Mouse (Mus musculus): ENCODE measurements around the gene 0610010K14Rik. TPM values are rescaled to one million over a fixed set of nuclear protein-coding genes. Genes with fewer than 3 reads are reported as not detected.

0610010K14Rik gene
- polyA plus RNA-seq, 1 experiment, result 60.0 TPM

DNA sequence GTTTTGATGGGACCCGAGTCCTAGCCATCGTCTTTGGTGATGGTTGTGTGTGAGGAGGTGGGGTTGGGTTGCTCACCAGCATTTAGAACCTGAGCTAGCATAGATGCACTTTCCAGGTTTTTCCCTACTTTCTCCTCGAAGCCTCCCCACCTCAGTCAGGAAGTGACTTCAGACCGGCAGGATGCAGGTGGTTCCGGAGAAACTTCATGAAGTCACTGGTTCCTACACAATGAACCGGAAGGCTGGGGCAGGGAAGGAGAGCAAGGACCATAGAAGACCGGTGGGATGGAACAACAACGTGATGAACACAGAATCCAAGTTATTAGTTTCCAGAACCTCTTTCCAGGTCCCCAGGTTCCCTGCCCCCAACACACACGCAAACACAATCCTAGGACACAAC, 14.0 kb downstream of the 0610010K14Rik start:
- H3K36me3 ChIP-seq (ENCODE audit: control insufficient read depth, insufficient read depth, low read length), result no peaks in the 10 kb centered on the region
- peaks cover 6% of the 10 kb centered on the region; the same call in 1 of the 2 replicates for H3K4me1 ChIP-seq (ENCODE audit: control insufficient read depth, insufficient read depth, insufficient read length)
- 23% methylated on average over 9 of the region's 9 CpGs for WGBS
- no peaks in the 10 kb centered on the region for H3K27me3 ChIP-seq (ENCODE audit: control insufficient read depth, insufficient read depth, low read length)
- H3K4me3 ChIP-seq (ENCODE audit: extremely low read depth, insufficient read depth, insufficient read length), result no peak overlapping the region
- no peak overlapping the region; the same call in 1 of the 2 replicates for H3K27ac ChIP-seq (ENCODE audit: insufficient read depth, low read length)
- TF ChIP-seq CTCF (IDR thresholded peaks at IDR 0.05; ENCODE audit: extremely low read depth, insufficient read depth, insufficient read length, insufficient replicate concordance), result no peak
- TF ChIP-seq POLR2A (IDR thresholded peaks at IDR 0.05; ENCODE audit: low read depth, low read length), result no peak
- DNase-seq (ENCODE audit: low read depth in 1 of 2, low spot score in 2 of 2), result no peak

DNA sequence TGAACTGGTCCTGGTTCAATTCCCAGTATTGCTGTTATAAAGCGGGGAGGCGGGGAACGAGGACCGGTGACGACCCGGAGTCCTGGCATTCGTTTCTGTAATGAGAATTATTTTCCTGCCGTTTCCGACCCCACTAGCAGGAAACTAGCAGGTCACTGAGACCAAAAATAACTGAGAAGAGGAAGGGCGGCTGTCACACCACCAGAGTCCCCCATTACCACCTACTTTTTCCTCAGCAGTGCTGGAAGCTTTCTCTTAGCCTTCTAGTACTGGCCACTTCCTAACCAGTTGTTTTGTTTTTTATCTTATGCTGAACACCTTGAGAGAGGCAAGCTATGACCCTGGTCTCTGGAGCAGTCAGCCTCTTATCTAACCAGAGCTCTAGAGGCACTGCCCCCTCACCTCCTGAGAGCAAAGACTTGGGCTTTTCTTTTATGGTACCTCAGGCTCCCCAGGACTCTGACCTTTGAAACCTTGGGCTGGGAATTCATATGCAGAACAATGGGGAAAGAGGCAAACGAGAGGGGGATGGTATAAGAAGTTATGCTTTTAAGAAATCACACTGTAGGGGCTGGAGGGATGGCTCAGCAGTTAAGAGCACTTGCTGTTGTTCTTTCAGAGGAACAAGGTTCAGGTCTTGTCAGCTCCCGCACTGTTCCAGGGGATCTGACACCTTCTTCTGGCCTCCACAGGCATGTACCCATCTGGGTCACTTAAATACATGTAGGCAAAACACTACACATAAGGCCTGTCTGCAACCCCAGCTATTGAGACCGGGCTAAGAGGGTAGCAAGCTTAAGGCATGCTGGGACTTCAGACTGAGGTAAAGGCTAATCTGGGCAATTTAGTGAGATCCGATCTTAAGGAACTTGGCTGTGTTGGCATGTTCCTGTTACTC, 15.9 kb downstream of the 0610010K14Rik start:
- peaks cover 6% of the 10 kb centered on the region; the same call in 1 of the 2 replicates for H3K4me1 ChIP-seq (ENCODE audit: control insufficient read depth, insufficient read depth, insufficient read length)
- no peaks in the 10 kb centered on the region for H3K36me3 ChIP-seq (ENCODE audit: control insufficient read depth, insufficient read depth, low read length)
- no peak for DNase-seq (ENCODE audit: low read depth in 1 of 2, low spot score in 2 of 2)
- H3K4me3 ChIP-seq (ENCODE audit: extremely low read depth, insufficient read depth, insufficient read length), result peak overlapping the region; percentile 71
- no peak for TF ChIP-seq POLR2A (IDR thresholded peaks at IDR 0.05; ENCODE audit: low read depth, low read length)
- H3K27me3 ChIP-seq (ENCODE audit: control insufficient read depth, insufficient read depth, low read length), result no peaks in the 10 kb centered on the region
- 13% methylated on average over 14 of the region's 14 CpGs for WGBS
- peak overlapping the region; percentile 65 for H3K27ac ChIP-seq (ENCODE audit: insufficient read depth, low read length)

DNA sequence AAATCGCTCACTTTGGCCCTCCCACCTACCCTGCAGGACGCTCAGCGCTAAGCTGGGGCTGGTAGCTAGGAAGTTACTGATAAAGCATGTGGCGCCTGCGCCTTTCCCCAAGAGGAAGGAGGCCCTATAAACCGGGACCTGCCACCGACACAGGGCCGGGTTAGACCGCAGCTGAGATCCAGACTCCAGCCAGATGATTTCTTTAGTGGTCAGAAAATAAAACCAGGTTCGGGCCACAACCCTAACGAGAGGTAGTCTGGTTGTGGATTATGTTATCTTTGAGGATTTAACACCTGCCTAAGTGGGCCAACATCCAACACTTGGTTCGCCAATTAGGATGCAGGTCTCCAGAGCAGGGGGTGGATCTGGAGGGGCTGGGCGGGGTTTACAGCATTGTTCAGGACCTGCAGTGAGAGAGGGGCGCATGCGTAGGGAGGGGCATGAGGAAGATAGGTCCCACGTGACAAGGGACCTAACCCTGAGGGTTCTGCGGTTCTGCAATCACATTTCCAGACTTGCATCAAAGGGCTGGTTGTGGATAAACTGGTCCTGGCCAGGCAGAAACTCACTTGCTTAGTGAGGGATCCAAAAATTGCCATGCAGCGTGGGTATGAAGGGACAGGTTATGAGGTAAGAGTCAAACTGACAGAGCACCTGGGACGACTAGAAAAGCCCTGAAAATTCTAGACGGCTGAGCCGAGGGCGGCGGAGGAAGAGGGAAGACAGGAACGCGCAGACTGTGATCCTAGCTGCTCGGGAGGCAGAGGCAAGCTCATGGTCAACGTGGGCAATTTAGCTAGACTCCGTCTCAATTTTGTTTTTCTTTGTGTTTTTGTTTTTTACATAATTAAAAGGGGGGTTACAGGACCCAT, 16.7 kb downstream of the 0610010K14Rik start, which contains the start of gene Slc16a13:
Gene Slc16a13 (minus strand): TSS at position 334 of the 872 bp plus-strand sequence.
- H3K36me3 ChIP-seq (ENCODE audit: control insufficient read depth, insufficient read depth, low read length), result no peaks in the 10 kb centered on the region
- under 1% methylated on average over 28 of the region's 28 CpGs for WGBS

DNA sequence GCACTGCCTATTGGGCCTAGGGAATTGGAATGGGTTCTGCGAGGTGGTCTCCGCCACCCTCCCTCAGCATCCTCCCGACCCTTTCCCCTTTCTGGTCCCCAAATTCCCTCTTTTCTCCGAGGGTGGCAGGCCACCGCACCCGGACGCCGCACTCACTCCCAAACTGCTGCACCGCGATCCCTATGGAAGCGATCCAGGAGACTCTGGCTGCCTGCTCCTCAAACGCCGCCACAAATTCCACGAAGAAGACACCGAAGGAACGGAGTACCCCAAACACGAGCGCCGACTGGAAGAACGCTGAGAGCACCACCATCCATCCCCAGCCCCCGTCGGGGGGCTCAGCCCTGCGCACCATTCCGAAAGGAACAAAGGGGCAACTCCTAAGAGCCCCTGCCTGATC, 17.4 kb downstream of the 0610010K14Rik start:
- peak overlapping the region; percentile 71 for H3K4me3 ChIP-seq (ENCODE audit: extremely low read depth, insufficient read depth, insufficient read length)
- no peak for DNase-seq (ENCODE audit: low read depth in 1 of 2, low spot score in 2 of 2)
- H3K36me3 ChIP-seq (ENCODE audit: control insufficient read depth, insufficient read depth, low read length), result no peaks in the 10 kb centered on the region
- H3K27me3 ChIP-seq (ENCODE audit: control insufficient read depth, insufficient read depth, low read length), result 0 out of 2 replicates have a peak, but pooled peaks cover under 1% of the 10 kb centered on the region
- H3K27ac ChIP-seq (ENCODE audit: insufficient read depth, low read length), result peak overlapping the region; percentile 59
- H3K4me1 ChIP-seq (ENCODE audit: control insufficient read depth, insufficient read depth, insufficient read length), result peaks cover 6% of the 10 kb centered on the region; the same call in 1 of the 2 replicates
- TF ChIP-seq POLR2A (IDR thresholded peaks at IDR 0.05; ENCODE audit: low read depth, low read length) (no peak), CTCF (IDR thresholded peaks at IDR 0.05; ENCODE audit: extremely low read depth, insufficient read depth, insufficient read length, insufficient replicate concordance) (no peak)
- 5% methylated on average over 24 of the region's 24 CpGs for WGBS

More for the DNA sequence above, 16.7 kb downstream of the 0610010K14Rik start, which contains the start of gene Slc16a13:
- H3K27ac ChIP-seq (ENCODE audit: insufficient read depth, low read length), result peak within 1 kb of the TSS; percentile 65
- peak; percentile 93 for DNase-seq (ENCODE audit: low read depth in 1 of 2, low spot score in 2 of 2)
- no peaks in the 10 kb centered on the region for H3K27me3 ChIP-seq (ENCODE audit: control insufficient read depth, insufficient read depth, low read length)
- peaks cover 6% of the 10 kb centered on the region; the same call in 1 of the 2 replicates for H3K4me1 ChIP-seq (ENCODE audit: control insufficient read depth, insufficient read depth, insufficient read length)
- TF ChIP-seq CTCF (IDR thresholded peaks at IDR 0.05; ENCODE audit: extremely low read depth, insufficient read depth, insufficient read length, insufficient replicate concordance), result no peak
- TF ChIP-seq POLR2A (IDR thresholded peaks at IDR 0.05; ENCODE audit: low read depth, low read length), result peak; percentile 86
- H3K4me3 ChIP-seq (ENCODE audit: extremely low read depth, insufficient read depth, insufficient read length), result peak within 1 kb of the TSS; percentile 71

DNA sequence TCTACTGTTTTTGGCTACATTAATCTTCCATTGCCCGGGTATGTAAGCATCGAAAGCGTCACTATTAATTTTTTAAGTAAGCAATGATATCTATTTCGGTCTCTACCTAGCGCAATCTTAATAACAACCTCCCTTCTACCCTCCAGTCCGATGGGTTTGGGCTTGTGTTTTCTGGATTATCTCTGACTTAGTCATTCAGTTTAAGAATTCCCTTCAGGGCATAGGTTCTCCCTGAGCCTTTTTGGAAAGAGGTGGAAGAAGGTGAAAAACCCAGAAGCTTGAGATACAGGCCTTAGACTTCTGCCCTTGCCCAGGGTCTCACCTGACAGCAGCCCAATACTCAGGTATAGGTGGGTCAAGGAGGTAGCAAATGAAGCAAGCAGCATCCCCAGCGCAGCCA, 17.8 kb downstream of the 0610010K14Rik start:
- Histone ChIP-seq H3K36me3 (ENCODE audit: control insufficient read depth, insufficient read depth, low read length) (no peaks in the 10 kb centered on the region), H3K4me3 (ENCODE audit: extremely low read depth, insufficient read depth, insufficient read length) (peak overlapping the region; percentile 71; the same call in 1 of the 2 replicates), H3K27me3 (ENCODE audit: control insufficient read depth, insufficient read depth, low read length) (peaks cover 3% of the 10 kb centered on the region), H3K27ac (ENCODE audit: insufficient read depth, low read length) (peak overlapping the region; percentile 59; the same call in 1 of the 2 replicates), H3K4me1 (ENCODE audit: control insufficient read depth, insufficient read depth, insufficient read length) (peaks cover 6% of the 10 kb centered on the region; the same call in 1 of the 2 replicates)
- WGBS, result 71% methylated on average over 7 of the region's 7 CpGs
- no peak for TF ChIP-seq CTCF (IDR thresholded peaks at IDR 0.05; ENCODE audit: extremely low read depth, insufficient read depth, insufficient read length, insufficient replicate concordance)
- no peak for TF ChIP-seq POLR2A (IDR thresholded peaks at IDR 0.05; ENCODE audit: low read depth, low read length)
- no peak for DNase-seq (ENCODE audit: low read depth in 1 of 2, low spot score in 2 of 2)

DNA sequence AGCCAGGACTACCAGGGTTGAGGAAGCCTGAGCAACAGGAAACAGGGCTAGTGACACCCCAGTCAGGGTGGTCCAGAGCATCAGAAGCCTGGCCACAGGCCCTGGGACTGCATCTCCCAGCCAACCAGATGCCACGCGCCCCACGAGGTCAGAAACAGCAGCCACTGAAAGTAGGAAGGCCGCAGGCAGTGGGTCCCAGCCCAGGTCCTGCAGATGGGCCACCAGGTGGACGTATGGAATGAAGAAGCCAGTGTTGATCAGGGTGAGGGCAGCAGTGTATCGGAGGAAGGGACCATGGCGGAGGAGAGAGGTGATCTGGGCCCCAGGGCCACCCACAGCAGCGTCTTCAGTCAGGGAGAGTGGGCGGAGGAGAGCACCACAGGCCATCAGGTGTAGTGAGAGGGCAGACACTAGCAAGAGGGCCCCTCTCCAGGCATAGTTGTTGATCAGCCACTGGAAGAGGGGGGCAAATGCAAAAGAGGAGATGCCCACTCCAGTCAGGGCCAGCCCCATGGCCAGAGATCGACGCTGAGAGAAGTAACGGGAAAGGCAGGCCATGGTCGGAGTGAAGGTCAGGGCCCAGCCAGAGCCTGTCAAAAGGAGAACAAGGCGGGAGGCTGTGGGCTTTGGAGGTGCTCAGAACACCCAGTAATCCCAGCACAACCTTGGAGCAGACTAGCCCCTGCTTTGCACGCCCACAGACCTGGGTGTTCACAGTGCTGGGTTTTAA, 18.8 kb downstream of the 0610010K14Rik start:
- H3K4me1 ChIP-seq (ENCODE audit: control insufficient read depth, insufficient read depth, insufficient read length), result peaks cover 14% of the 10 kb centered on the region
- WGBS, result 90% methylated on average over 15 of the region's 15 CpGs
- no peak for DNase-seq (ENCODE audit: low read depth in 1 of 2, low spot score in 2 of 2)
- peaks cover 13% of the 10 kb centered on the region for H3K27me3 ChIP-seq (ENCODE audit: control insufficient read depth, insufficient read depth, low read length)
- no peak overlapping the region for H3K4me3 ChIP-seq (ENCODE audit: extremely low read depth, insufficient read depth, insufficient read length)
- H3K36me3 ChIP-seq (ENCODE audit: control insufficient read depth, insufficient read depth, low read length), result no peaks in the 10 kb centered on the region
- no peak overlapping the region for H3K27ac ChIP-seq (ENCODE audit: insufficient read depth, low read length)
- no peak for TF ChIP-seq CTCF (IDR thresholded peaks at IDR 0.05; ENCODE audit: extremely low read depth, insufficient read depth, insufficient read length, insufficient replicate concordance)

Data from spleen, adult 2 months (tissue).